In genomic region chr11:103721468-103722039, GRCm38 (mm10) we compare ENCODE assay signal across 8 mouse cellular contexts. TPM values are rescaled to one million over a fixed set of nuclear protein-coding genes. Genes with fewer than 3 reads are reported as not detected.
DNase-seq lines count a peak whose midpoint lies in the region; ATAC-seq and TF ChIP-seq lines count a peak whose summit lies in the region.

No protein-coding gene starts in this region.

- no peaks in the 10 kb centered on the region for H3K36me3 ChIP-seq in hindbrain, embryonic 11.5 days (ENCODE audit: control insufficient read depth, insufficient read depth, low read length)
- no peaks in the 10 kb centered on the region for H3K36me3 ChIP-seq in limb, embryonic 14.5 days (ENCODE audit: control insufficient read depth, insufficient read depth, low read length)
- H3K36me3 ChIP-seq in neural tube, embryonic 12.5 days = no peaks in the 10 kb centered on the region

- no peak overlapping the region for H3K27ac ChIP-seq in hindbrain, embryonic 11.5 days (ENCODE audit: low read depth, low read length)
- no peak overlapping the region for H3K27ac ChIP-seq in limb, embryonic 14.5 days (replicated peaks; ENCODE audit: low read depth, low read length)
- H3K27ac ChIP-seq in neural tube, embryonic 12.5 days = no peak overlapping the region

- H3K4me1 ChIP-seq in hindbrain, embryonic 11.5 days (replicated peaks; ENCODE audit: control insufficient read depth, insufficient read depth, low read length) = no peaks in the 10 kb centered on the region
- 0 out of 2 replicates have a peak, but pooled peaks cover 4% of the 10 kb centered on the region for H3K4me1 ChIP-seq in limb, embryonic 14.5 days (ENCODE audit: control insufficient read depth, insufficient read depth, low read length)
- 0 out of 2 replicates have a peak, but pooled peaks cover 3% of the 10 kb centered on the region for H3K4me1 ChIP-seq in neural tube, embryonic 12.5 days

- ATAC-seq in hindbrain, embryonic 11.5 days (ENCODE audit: low FRiP score) = peak; percentile 47; the same call in 1 of the 2 replicates
- peak; percentile 30; the same call in 1 of the 2 replicates for ATAC-seq in limb, embryonic 14.5 days (ENCODE audit: low FRiP score, low read depth)
- no peak for ATAC-seq in neural tube, embryonic 12.5 days (ENCODE audit: low FRiP score, low read depth)

- no peak overlapping the region for H3K4me3 ChIP-seq in hindbrain, embryonic 11.5 days (ENCODE audit: low read depth, low read length)
- H3K4me3 ChIP-seq in limb, embryonic 14.5 days (replicated peaks; ENCODE audit: low read length) = 0 out of 2 replicates have a peak overlapping the region, but pooled peaks have one; percentile 5
- H3K4me3 ChIP-seq in neural tube, embryonic 12.5 days = no peak overlapping the region

- H3K4me2 ChIP-seq in hindbrain, embryonic 11.5 days (replicated peaks; ENCODE audit: low read depth, low read length) = no peak overlapping the region
- peak overlapping the region; percentile 34 for H3K4me2 ChIP-seq in limb, embryonic 14.5 days (replicated peaks; ENCODE audit: low read depth, low read length, severe bottlenecking)
- peak overlapping the region; percentile 31 for H3K4me2 ChIP-seq in neural tube, embryonic 12.5 days (replicated peaks)

- no peak for TF ChIP-seq POLR2A in limb, embryonic 14.5 days (IDR thresholded peaks at IDR 0.05; ENCODE audit: borderline replicate concordance, extremely low read depth, insufficient read depth, insufficient read length)

- 34% methylated on average over 15 of the region's 15 CpGs for WGBS in hindbrain, embryonic 11.5 days
- 17% methylated on average over 13 of the region's 15 CpGs for WGBS in limb, embryonic 14.5 days
- WGBS in neural tube, embryonic 12.5 days = 46% methylated on average over 15 of the region's 15 CpGs

- DNase-seq in 416B (ENCODE audit: low read depth) (peak; percentile 21), ES-CJ7 (ENCODE audit: low read depth, low spot score) (peak; percentile 64)
- DNase-seq in cerebellum, postnatal 36 days = peak; percentile 50 to 61
- DNase-seq in hindbrain, embryonic 11.5 days (ENCODE audit: low spot score) = peak; percentile 71
- DNase-seq in limb, embryonic 14.5 days (ENCODE audit: low spot score) = peak; percentile 64
- no peak for DNase-seq in frontal cortex, postnatal 25 days (ENCODE audit: low spot score in 2 of 2)
- no peak for DNase-seq in right cerebral cortex, postnatal 36 days (ENCODE audit: low spot score in 2 of 2)

- H3K9ac ChIP-seq in hindbrain, embryonic 11.5 days (ENCODE audit: low read depth, low read length) = no peak overlapping the region
- H3K9ac ChIP-seq in limb, embryonic 14.5 days (ENCODE audit: low read depth, low read length, severe bottlenecking) = no peak overlapping the region
- H3K9ac ChIP-seq in neural tube, embryonic 12.5 days = no peak overlapping the region

- H3K27me3 ChIP-seq in hindbrain, embryonic 11.5 days (ENCODE audit: control insufficient read depth, insufficient read depth, low read length) = no peaks in the 10 kb centered on the region
- no peaks in the 10 kb centered on the region for H3K27me3 ChIP-seq in limb, embryonic 14.5 days (ENCODE audit: control insufficient read depth, insufficient read depth, low read length)
- no peaks in the 10 kb centered on the region; the same call in 1 of the 2 replicates for H3K27me3 ChIP-seq in neural tube, embryonic 12.5 days (replicated peaks)

- no peaks in the 10 kb centered on the region for H3K9me3 ChIP-seq in hindbrain, embryonic 11.5 days (ENCODE audit: control insufficient read depth, low read length)
- no peaks in the 10 kb centered on the region for H3K9me3 ChIP-seq in limb, embryonic 14.5 days (ENCODE audit: control insufficient read depth, low read length)
- H3K9me3 ChIP-seq in neural tube, embryonic 12.5 days = no peaks in the 10 kb centered on the region

RNA-seq across cellular contexts. Expression of gene Gosr2, which starts 23.9 kb away (rescaled TPM):
- polyA plus RNA-seq in hindbrain, embryonic 11.5 days (2014; fragmentation: Nextera tagmentation; extraction: Ambion mirVana) = 75.2 and 91.3 TPM in 2 replicates
- 104 and 111 TPM in 2 replicates for polyA plus RNA-seq in limb, embryonic 14.5 days (2012; rRNA removed)
- 106 and 107 TPM in 2 replicates for polyA plus RNA-seq in limb, embryonic 14.5 days (2014; fragmentation: Nextera tagmentation; extraction: Ambion mirVana)
- polyA plus RNA-seq in neural tube, embryonic 12.5 days (2016; fragmentation: Nextera tagmentation; extraction: Ambion mirVana) = 85.8 and 89.2 TPM in 2 replicates

RNA-seq across cellular contexts. Expression of gene Wnt9b, which starts 28.1 kb away (rescaled TPM):
- polyA plus RNA-seq in hindbrain, embryonic 11.5 days (2014; fragmentation: Nextera tagmentation; extraction: Ambion mirVana) = 0.36 and 0.39 TPM in 2 replicates
- 0.62 and 0.63 TPM in 2 replicates for polyA plus RNA-seq in limb, embryonic 14.5 days (2012; rRNA removed)
- polyA plus RNA-seq in limb, embryonic 14.5 days (2014; fragmentation: Nextera tagmentation; extraction: Ambion mirVana) = 0.47 and 0.80 TPM in 2 replicates
- 0.32 and 0.37 TPM in 2 replicates for polyA plus RNA-seq in neural tube, embryonic 12.5 days (2016; fragmentation: Nextera tagmentation; extraction: Ambion mirVana)

RNA-seq across cellular contexts. Expression of gene Wnt3, which starts 52.4 kb away (rescaled TPM):
- 9.8 and 10.8 TPM in 2 replicates for polyA plus RNA-seq in hindbrain, embryonic 11.5 days (2014; fragmentation: Nextera tagmentation; extraction: Ambion mirVana)
- polyA plus RNA-seq in limb, embryonic 14.5 days (2012; rRNA removed) = 11.9 and 12.9 TPM in 2 replicates
- polyA plus RNA-seq in limb, embryonic 14.5 days (2014; fragmentation: Nextera tagmentation; extraction: Ambion mirVana) = 19.1 and 20.7 TPM in 2 replicates
- 6.9 and 7.8 TPM in 2 replicates for polyA plus RNA-seq in neural tube, embryonic 12.5 days (2016; fragmentation: Nextera tagmentation; extraction: Ambion mirVana)

Comparison
In these comparisons a context has a peak if more than half of its experiments do, and no peak if none do; other contexts are left out.
1. DNase-seq: peak in 416B (single experiment), ES-CJ7 (single experiment), cerebellum, postnatal 36 days (2 of 2), hindbrain, embryonic 11.5 days (single experiment) and limb, embryonic 14.5 days (single experiment); none in frontal cortex, postnatal 25 days (0 of 2) and right cerebral cortex, postnatal 36 days (0 of 2).